Comparison of ENCODE assay signal across 10 mouse cellular contexts in genomic region chr9:107961881-107962280, GRCm38 (mm10). TPM values are rescaled to one million over a fixed set of nuclear protein-coding genes. Genes with fewer than 3 reads are reported as not detected.
DNase-seq lines count a peak whose midpoint lies in the region; ATAC-seq lines count a peak whose summit lies in the region.
"Had no signal": no experiment of that assay in that cellular context is flagged by ENCODE, and none has a peak within 500 bp of the region (broad histone marks: within the 10 kb centered on the region; RNA-seq: fewer than 3 reads in every experiment).

No protein-coding gene starts in this region.

- peak; percentile 35 to 53 for DNase-seq in cerebellum, postnatal 10 days
- peak; percentile 54 for DNase-seq in 3T3-L1 (ENCODE audit: low read depth, low spot score)
- DNase-seq in layer of hippocampus, adult 9-11 months, result peak; percentile 86
- no peak for DNase-seq in ovary, adult 18-20 months (ENCODE audit: low spot score)
- no peak for DNase-seq in testis, postnatal 10 days (ENCODE audit: low spot score)

- H3K9ac ChIP-seq in forebrain, embryonic 13.5 days, result peak overlapping the region; percentile 14; the same call in 1 of the 2 replicates
- peak overlapping the region; percentile 33; the same call in 1 of the 2 replicates for H3K9ac ChIP-seq in midbrain, embryonic 16.5 days (ENCODE audit: low read depth, low read length)

- ATAC-seq in cerebellum, adult (ENCODE audit: insufficient number of reproducible peaks, low FRiP score, low TSS enrichment), result no peak
- peak; percentile 52 for ATAC-seq in forebrain, embryonic 13.5 days
- peak; percentile 73 for ATAC-seq in midbrain, embryonic 16.5 days

- H3K36me3 ChIP-seq in forebrain, embryonic 13.5 days (ENCODE audit: poor library complexity, severe bottlenecking), result peaks cover 74% of the 10 kb centered on the region
- 0 out of 2 replicates have a peak, but pooled peaks cover 2% of the 10 kb centered on the region for H3K36me3 ChIP-seq in midbrain, embryonic 16.5 days (ENCODE audit: control insufficient read depth, insufficient read depth, low read length)

- peak overlapping the region; percentile 74 for H3K27ac ChIP-seq in forebrain, embryonic 13.5 days
- peak overlapping the region; percentile 86 for H3K27ac ChIP-seq in midbrain, embryonic 16.5 days (ENCODE audit: low read length)

- peaks cover 11% of the 10 kb centered on the region for H3K4me1 ChIP-seq in forebrain, embryonic 13.5 days
- peaks cover 21% of the 10 kb centered on the region for H3K4me1 ChIP-seq in midbrain, embryonic 16.5 days (ENCODE audit: control insufficient read depth, insufficient read depth, low read length)

- H3K4me3 ChIP-seq in forebrain, embryonic 13.5 days, result no peak overlapping the region
- H3K4me3 ChIP-seq in midbrain, embryonic 16.5 days (ENCODE audit: low read depth, low read length), result no peak overlapping the region
- H3K4me3 ChIP-seq: erythroblast, embryonic 14.5 days had no signal

- no peaks in the 10 kb centered on the region for H3K27me3 ChIP-seq in forebrain, embryonic 13.5 days
- H3K27me3 ChIP-seq in midbrain, embryonic 16.5 days (ENCODE audit: control insufficient read depth, insufficient read depth, low read depth, low read length), result no peaks in the 10 kb centered on the region
- H3K27me3 ChIP-seq: megakaryocyte, embryonic 14.5 days had no signal

- WGBS in forebrain, embryonic 13.5 days, result 39% methylated on average over 5 of the region's 5 CpGs
- WGBS in midbrain, embryonic 16.5 days, result 35% methylated on average over 5 of the region's 5 CpGs

- no peaks in the 10 kb centered on the region for H3K9me3 ChIP-seq in forebrain, embryonic 13.5 days (replicated peaks)
- H3K9me3 ChIP-seq in midbrain, embryonic 16.5 days (replicated peaks; ENCODE audit: control insufficient read depth, low read length, poor library complexity, severe bottlenecking), result no peaks in the 10 kb centered on the region
- H3K9me3 ChIP-seq: megakaryocyte, embryonic 14.5 days had no signal

- H3K4me2 ChIP-seq in forebrain, embryonic 13.5 days, result no peak overlapping the region
- peak overlapping the region; percentile 40 for H3K4me2 ChIP-seq in midbrain, embryonic 16.5 days (ENCODE audit: low read length)

RNA-seq across cellular contexts. Expression of gene Traip, which starts 11.9 kb away (rescaled TPM):
- polyA plus RNA-seq in forebrain, embryonic 13.5 days (2015; fragmentation: Nextera tagmentation; extraction: Ambion mirVana), result 21.7 and 23.6 TPM in 2 replicates
- polyA plus RNA-seq in midbrain, embryonic 16.5 days (2015; fragmentation: Nextera tagmentation; extraction: Ambion mirVana), result 10.0 and 12.6 TPM in 2 replicates

RNA-seq across cellular contexts. Expression of gene Uba7, which starts 13.4 kb away (rescaled TPM):
- polyA plus RNA-seq in forebrain, embryonic 13.5 days (2015; fragmentation: Nextera tagmentation; extraction: Ambion mirVana), result 2.7 and 3.1 TPM in 2 replicates
- 3.7 and 4.7 TPM in 2 replicates for polyA plus RNA-seq in midbrain, embryonic 16.5 days (2015; fragmentation: Nextera tagmentation; extraction: Ambion mirVana)

RNA-seq across cellular contexts. Expression of gene Gm20661, which starts 21.0 kb away (rescaled TPM):
- polyA plus RNA-seq in forebrain, embryonic 13.5 days (2015; fragmentation: Nextera tagmentation; extraction: Ambion mirVana), result 0.44 and 0.62 TPM in 2 replicates
- 0.65 and 0.67 TPM in 2 replicates for polyA plus RNA-seq in midbrain, embryonic 16.5 days (2015; fragmentation: Nextera tagmentation; extraction: Ambion mirVana)

RNA-seq across cellular contexts. Expression of gene Inka1, which starts 23.8 kb away (rescaled TPM):
- 10.8 and 11.1 TPM in 2 replicates for polyA plus RNA-seq in forebrain, embryonic 13.5 days (2015; fragmentation: Nextera tagmentation; extraction: Ambion mirVana)
- 16.7 and 17.6 TPM in 2 replicates for polyA plus RNA-seq in midbrain, embryonic 16.5 days (2015; fragmentation: Nextera tagmentation; extraction: Ambion mirVana)

RNA-seq across cellular contexts. Expression of gene Camkv, which starts 26.4 kb away (rescaled TPM):
- polyA plus RNA-seq in forebrain, embryonic 13.5 days (2015; fragmentation: Nextera tagmentation; extraction: Ambion mirVana), result 23.6 and 27.2 TPM in 2 replicates
- 90.2 and 121 TPM in 2 replicates for polyA plus RNA-seq in midbrain, embryonic 16.5 days (2015; fragmentation: Nextera tagmentation; extraction: Ambion mirVana)

Comparison
In these comparisons a context has a peak if more than half of its experiments do, and no peak if none do; other contexts are left out.
1. DNase-seq: peak in cerebellum, postnatal 10 days (2 of 2), 3T3-L1 (single experiment) and layer of hippocampus, adult 9-11 months (single experiment); none in ovary, adult 18-20 months (single experiment) and testis, postnatal 10 days (single experiment).